Mouse (Mus musculus): ENCODE measurements at regions not wholly inside any gene's neighbourhood (a gene's known extent, or its start where the extent isn't known, plus 50 kb on each side); places are given as distances from the start of the nearest gene placed in this dataset.
A peak's percentile ranks its signal among the peaks of the same experiment; 100 is the strongest.

DNA sequence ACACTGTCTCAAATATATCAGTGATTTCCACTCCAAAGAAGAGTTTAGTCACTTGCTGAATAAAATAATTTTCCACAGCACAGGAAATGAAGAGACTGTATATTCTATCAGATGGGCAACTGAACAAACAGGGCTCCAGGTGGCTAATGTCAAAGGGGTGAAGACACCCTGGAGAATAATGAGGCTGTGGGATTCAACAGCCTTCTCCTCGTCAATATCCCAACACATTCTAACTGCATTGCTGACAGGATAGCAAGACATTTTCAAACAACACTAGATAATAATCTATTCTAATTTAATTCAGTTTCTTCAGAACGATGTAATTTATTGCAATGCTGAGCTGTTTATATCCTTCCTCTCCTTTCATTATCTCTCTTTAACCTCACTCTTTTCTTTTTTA is 134.4 kb upstream of the Klhl13 start:
- no peak for DNase-seq

DNA sequence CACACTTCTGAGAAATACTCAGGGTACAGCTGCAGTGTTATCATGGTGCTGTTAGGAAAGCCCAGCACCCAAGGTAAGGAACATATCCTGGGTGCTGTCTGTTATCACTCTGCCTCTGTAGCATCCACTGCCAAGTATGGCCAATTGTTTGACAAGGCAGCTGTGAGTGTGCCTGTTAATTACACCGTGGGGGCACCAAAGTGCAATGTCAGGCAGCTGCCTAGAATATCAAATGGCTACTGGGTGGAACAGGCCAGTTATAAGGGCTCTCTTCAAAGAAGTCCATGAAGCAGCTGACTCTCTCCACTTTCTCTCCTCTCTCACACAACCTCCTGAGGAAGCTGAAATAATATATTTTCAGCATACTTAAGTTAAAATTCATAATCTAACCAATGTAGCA is 130.3 kb upstream of the Klhl13 start:
- DNase-seq = no peak

DNA sequence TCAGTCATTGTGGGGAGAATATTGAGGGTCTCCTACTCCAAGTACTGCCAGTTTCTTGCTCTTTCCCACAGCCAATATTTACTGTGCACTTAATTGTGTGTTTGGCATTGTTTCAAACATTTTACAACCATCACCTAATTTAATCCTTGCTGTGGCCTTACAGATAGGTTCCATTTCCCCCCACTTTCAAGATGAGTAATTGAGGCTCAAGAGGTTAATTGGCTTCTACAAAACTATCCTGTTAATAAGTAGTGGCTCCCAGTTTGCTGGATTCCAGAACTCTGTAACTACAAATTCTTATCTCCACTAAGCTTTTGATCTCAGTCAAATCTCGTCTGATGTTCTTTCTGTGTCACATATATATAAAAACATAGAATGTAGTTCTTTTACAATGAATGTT is 112.0 kb upstream of the Klhl13 start:
- DNase-seq = no peak

DNA sequence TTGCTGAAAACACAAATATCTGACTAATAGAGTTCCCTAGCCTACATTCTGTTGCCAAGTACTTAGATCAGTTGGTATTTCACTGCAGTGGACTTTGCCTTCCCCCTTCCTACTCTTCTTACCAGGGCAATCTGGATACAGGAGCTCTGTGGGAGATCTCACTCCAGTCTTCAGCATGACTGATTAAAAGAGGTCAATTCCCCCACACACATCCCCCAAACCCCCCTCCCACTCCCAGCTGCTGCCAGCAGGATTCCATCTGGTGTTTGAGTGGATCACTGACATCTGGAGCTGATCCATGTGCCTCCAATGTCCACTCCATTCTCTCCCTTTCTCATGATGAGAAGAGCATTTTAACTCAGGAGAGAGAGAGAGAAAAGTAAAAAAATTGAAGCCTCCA is 101.1 kb upstream of the Klhl13 start:
- no peak for DNase-seq

- peak; percentile 2 for DNase-seq
Observed at GRCm38 (mm10) chrX:23453616-23454015, 88.7 kb upstream of the Klhl13 start.

GRCm38 (mm10) chrX:23422746-23423145 is 57.9 kb upstream of the Klhl13 start:
- no peak for DNase-seq

DNA sequence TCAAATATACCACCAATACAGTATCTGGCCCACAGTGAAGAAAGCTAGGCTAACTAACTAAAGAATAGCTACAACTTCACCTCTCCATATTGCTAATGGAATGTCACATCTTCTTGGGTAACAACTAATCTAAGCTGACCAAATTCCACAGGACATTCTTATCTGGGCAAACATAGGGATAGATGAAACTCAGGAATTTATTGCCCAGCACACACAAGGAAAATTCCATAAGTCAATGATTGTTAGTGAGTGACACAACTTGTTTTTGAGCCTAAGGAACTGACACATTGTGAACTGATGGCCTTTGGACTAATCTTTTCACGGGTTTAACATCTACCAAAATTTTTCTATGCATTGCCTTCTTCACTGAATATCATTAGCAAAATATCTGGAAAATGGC is 52.6 kb upstream of the Klhl13 start:
- DNase-seq = no peak
